Mouse (Mus musculus): ENCODE measurements around the gene Mlh3. TPM values are rescaled to one million over a fixed set of nuclear protein-coding genes. Genes with fewer than 3 reads are reported as not detected.

Mlh3 gene
- polyA plus RNA-seq, 1 experiment: not detected

DNA sequence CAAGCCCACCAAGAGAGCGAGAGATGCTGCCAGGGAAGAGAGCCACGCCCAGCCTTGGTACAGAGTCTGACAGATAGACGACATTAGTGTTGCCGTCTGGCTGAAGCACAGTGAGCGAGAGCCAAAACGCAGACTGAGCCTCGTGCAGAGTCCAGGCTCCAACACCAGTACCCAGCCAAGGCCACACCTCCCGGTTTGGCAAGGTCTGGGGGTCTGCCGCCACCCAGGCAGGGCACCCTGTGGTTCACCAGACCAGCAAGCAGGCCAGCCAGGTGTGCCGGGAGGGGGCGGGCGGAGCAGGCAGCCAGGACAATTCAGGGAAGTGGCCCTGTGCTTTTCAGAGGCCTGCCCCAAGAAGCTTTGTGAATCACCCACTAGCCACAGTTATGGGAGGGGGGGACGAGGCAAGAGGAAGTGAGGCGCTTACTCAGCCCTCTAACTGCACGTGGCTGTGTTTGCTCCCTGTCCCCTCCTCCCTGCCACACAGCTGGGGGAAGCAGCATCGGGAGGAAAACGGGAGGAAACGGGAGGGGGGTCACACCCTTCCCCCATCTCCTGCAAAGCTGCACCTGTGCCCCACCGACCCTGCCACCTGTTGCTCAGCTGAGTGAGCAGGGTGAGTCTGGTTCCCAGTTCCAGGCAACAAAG lies 77.8 kb downstream of the Mlh3 start:
- H3K27ac ChIP-seq (ENCODE audit: insufficient read depth, low read depth, low read length): no peak overlapping the region
- 32% methylated on average over 19 of the region's 19 CpGs for WGBS
- no peak for TF ChIP-seq POLR2A (IDR thresholded peaks at IDR 0.05; ENCODE audit: insufficient read depth, low read depth, low read length)
- TF ChIP-seq CTCF (IDR thresholded peaks at IDR 0.05; ENCODE audit: insufficient read depth, low read depth, low read length): no peak
- peaks cover 11% of the 10 kb centered on the region for H3K4me1 ChIP-seq (ENCODE audit: control insufficient read depth, insufficient read depth, low read length)
- no peak overlapping the region for H3K4me3 ChIP-seq (ENCODE audit: insufficient read depth, low read depth, low read length)

DNA sequence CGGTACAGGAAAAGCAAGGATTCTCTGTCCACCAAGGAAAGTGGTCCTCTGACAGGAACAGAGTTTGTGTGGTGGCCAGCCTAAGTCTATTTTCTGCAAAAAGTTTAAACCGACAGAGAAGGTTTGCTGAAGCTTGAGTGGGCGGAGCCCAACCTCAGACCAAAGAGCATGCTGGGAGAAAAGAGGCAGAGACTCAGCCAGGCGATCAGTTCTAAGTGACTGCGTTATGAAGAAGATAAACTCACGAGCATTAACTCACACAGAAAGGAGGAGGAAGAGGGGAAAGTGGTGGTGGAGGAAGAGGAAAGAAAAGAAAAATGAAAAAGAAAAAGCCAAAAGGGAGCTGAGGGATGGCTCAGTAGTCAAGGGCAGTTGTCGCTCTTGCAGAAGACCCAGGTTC lies 80.1 kb downstream of the Mlh3 start:
- Histone ChIP-seq H3K27ac (ENCODE audit: insufficient read depth, low read depth, low read length) (no peak overlapping the region), H3K4me1 (ENCODE audit: control insufficient read depth, insufficient read depth, low read length) (peaks cover 21% of the 10 kb centered on the region), H3K4me3 (ENCODE audit: insufficient read depth, low read depth, low read length) (no peak overlapping the region)
- WGBS: 87% methylated on average over 7 of the region's 7 CpGs
- no peak for TF ChIP-seq CTCF (IDR thresholded peaks at IDR 0.05; ENCODE audit: insufficient read depth, low read depth, low read length)
- TF ChIP-seq POLR2A (IDR thresholded peaks at IDR 0.05; ENCODE audit: insufficient read depth, low read depth, low read length): no peak

DNA sequence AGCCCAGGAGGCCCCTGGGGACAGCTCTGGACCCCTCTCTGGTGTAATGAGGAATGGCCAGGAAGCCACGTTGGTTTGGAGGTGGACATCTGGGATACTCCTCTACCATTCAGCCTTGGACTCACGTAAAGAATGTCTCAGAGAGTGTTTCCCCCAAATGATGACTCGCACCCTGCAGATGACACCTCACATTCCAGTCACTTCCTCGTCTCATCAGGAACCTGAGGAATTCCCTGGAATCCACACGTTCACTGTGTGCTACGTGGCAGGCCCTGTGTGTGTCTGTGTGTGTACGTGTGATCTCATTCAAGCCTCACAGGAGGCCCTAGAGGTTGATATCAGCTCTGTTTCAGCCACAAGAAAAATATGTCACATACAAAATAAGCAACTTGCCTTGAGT lies 84.0 kb downstream of the Mlh3 start:
- peaks cover 24% of the 10 kb centered on the region for H3K4me1 ChIP-seq (ENCODE audit: control insufficient read depth, insufficient read depth, low read length)
- no peak overlapping the region for H3K4me3 ChIP-seq (ENCODE audit: insufficient read depth, low read depth, low read length)
- H3K27ac ChIP-seq (ENCODE audit: insufficient read depth, low read depth, low read length): no peak overlapping the region
- TF ChIP-seq POLR2A (IDR thresholded peaks at IDR 0.05; ENCODE audit: insufficient read depth, low read depth, low read length): no peak
- TF ChIP-seq CTCF (IDR thresholded peaks at IDR 0.05; ENCODE audit: insufficient read depth, low read depth, low read length): no peak
- 72% methylated on average over 7 of the region's 7 CpGs for WGBS

DNA sequence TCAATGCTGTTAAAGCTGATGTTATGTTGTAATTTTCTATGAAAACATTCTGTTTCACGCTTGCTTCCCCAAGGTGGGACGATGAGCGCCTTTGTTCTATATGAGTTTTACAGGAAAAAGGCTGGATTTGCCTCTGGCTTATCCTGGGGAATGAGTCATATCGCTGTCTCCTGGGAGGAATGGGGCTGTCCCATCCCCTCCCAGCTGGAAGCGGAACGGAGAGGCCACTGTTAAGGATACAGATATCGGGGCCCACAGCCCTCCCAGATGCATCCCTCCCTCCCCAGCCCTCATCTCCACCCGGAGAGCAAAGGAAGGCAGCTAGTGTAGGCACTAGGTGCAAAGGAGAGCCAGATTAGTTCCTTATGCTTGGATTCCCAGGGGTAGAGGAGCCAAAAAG lies 84.6 kb downstream of the Mlh3 start:
- TF ChIP-seq POLR2A (IDR thresholded peaks at IDR 0.05; ENCODE audit: insufficient read depth, low read depth, low read length): no peak
- TF ChIP-seq CTCF (IDR thresholded peaks at IDR 0.05; ENCODE audit: insufficient read depth, low read depth, low read length): no peak

More for the DNA sequence above, 84.6 kb downstream of the Mlh3 start:
- Histone ChIP-seq H3K27ac (ENCODE audit: insufficient read depth, low read depth, low read length) (no peak overlapping the region), H3K4me1 (ENCODE audit: control insufficient read depth, insufficient read depth, low read length) (peaks cover 29% of the 10 kb centered on the region), H3K4me3 (ENCODE audit: insufficient read depth, low read depth, low read length) (no peak overlapping the region)
- WGBS: 31% methylated on average over 8 of the region's 8 CpGs

Other genes starting within 250 kb of the Mlh3 start
- gene Prox2, start 159.8 kb downstream of the Mlh3 start, polyA plus RNA-seq (2012; ENCODE audit: insufficient read depth, insufficient read length, low replicate concordance, missing spikeins): not detected in 2 replicates
- gene Dlst, start 159.8 kb downstream of the Mlh3 start, polyA plus RNA-seq (2012; ENCODE audit: insufficient read depth, insufficient read length, low replicate concordance, missing spikeins): not detected in 2 replicates
- not detected in 2 replicates for gene Rps6kl1, start 119.3 kb downstream of the Mlh3 start, polyA plus RNA-seq (2012; ENCODE audit: insufficient read depth, insufficient read length, low replicate concordance, missing spikeins)
- gene Pgf, start 92.8 kb downstream of the Mlh3 start, polyA plus RNA-seq (2012; ENCODE audit: insufficient read depth, insufficient read length, low replicate concordance, missing spikeins): not detected in 2 replicates
- gene Eif2b2, start 51.1 kb downstream of the Mlh3 start, polyA plus RNA-seq (2012; ENCODE audit: insufficient read depth, insufficient read length, low replicate concordance, missing spikeins): not detected in 2 replicates
- gene Acyp1, start 17.8 kb upstream of the Mlh3 start, polyA plus RNA-seq (2012; ENCODE audit: insufficient read depth, insufficient read length, low replicate concordance, missing spikeins): not detected in 2 replicates
- gene Zc2hc1c, start 18.0 kb upstream of the Mlh3 start, polyA plus RNA-seq (2012; ENCODE audit: insufficient read depth, insufficient read length, low replicate concordance, missing spikeins): not detected in 2 replicates
- not detected in 2 replicates for gene Nek9, start 68.8 kb upstream of the Mlh3 start, polyA plus RNA-seq (2012; ENCODE audit: insufficient read depth, insufficient read length, low replicate concordance, missing spikeins)
- gene Tmed10, start 104.2 kb upstream of the Mlh3 start, polyA plus RNA-seq (2012; ENCODE audit: insufficient read depth, insufficient read length, low replicate concordance, missing spikeins): not detected in 2 replicates
- not detected in 2 replicates for gene Fos, start 203.3 kb upstream of the Mlh3 start, polyA plus RNA-seq (2012; ENCODE audit: insufficient read depth, insufficient read length, low replicate concordance, missing spikeins)

Data from olfactory bulb, adult 2 months (tissue).